Mouse (Mus musculus) bone marrow, adult 2 months (tissue): ENCODE measurements at regions not wholly inside any gene's neighbourhood (a gene's known extent, or its start where the extent isn't known, plus 50 kb on each side); places are given as distances from the start of the nearest gene placed in this dataset.

Experiments
- H3K27ac ChIP-seq: fragments of 200-500 bp; 2 replicates; pipeline ENCODE4 v1.5.1; 2012; ENCODE audit warnings: low read depth, mild to moderate bottlenecking, control low read depth, inconsistent platforms, low read length; ENCODE audit not compliant: control insufficient read depth, poor library complexity, insufficient read depth
- H3K4me1 ChIP-seq: fragments of 200-500 bp; 2 replicates; pipeline ENCODE4 v1.6.1; 2011; ENCODE audit warnings: low read length; ENCODE audit not compliant: control insufficient read depth, insufficient read depth
- H3K4me3 ChIP-seq: fragments of 200-500 bp; replicated peaks from 2 replicates; pipeline ENCODE3; 2011; ENCODE audit warnings: mild to moderate bottlenecking, low read depth, low read length, control low read depth; ENCODE audit not compliant: control insufficient read depth
- CTCF ChIP-seq: fragments of 200-500 bp; IDR thresholded peaks from 2 replicates; pipeline ENCODE4 v1.5.1; 2011; ENCODE audit warnings: low read length, control low read depth; ENCODE audit not compliant: control insufficient read depth, insufficient read depth
- POLR2A ChIP-seq: fragments of 200-500 bp; IDR thresholded peaks from 2 replicates; pipeline ENCODE4 v1.6.1; 2011; ENCODE audit warnings: low read depth, mild to moderate bottlenecking, control low read depth, low read length, borderline replicate concordance; ENCODE audit not compliant: control insufficient read depth
- WGBS: fragments of 180-500 bp; shearing (Covaris S2); methylation state at CpG from one replicate; pipeline ENCODE4 v1.1.7; 2018; 5-methylcytosine and 5-hydroxymethylcytosine counted together

DNA sequence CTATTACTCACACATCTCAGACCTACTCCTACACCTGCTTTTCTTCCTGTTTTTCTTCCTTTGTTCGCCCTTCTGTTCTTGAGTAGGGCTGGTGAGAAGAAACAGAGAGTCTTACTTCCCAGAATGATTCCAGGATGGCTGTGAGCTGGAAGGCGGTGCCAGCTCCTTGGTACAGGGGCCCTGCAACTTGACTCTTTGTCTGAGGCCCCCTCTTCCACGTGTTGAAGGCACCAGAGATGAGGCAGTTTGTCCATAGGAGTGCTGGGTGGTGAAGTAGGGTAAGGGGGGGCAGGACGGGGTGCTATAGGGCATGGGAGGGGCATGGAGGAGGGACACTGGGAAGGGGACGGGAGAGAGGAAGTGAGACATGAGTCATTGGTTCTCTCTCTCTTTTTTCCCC is 60.8 kb downstream of the Dmrta2 start:
- Histone ChIP-seq H3K4me3 (no peak overlapping the region), H3K4me1 (no peaks in the 10 kb centered on the region), H3K27ac (no peak overlapping the region)
- no peak for TF ChIP-seq POLR2A
- no peak for TF ChIP-seq CTCF
- 50% methylated on average over 5 of the region's 5 CpGs for WGBS

DNA sequence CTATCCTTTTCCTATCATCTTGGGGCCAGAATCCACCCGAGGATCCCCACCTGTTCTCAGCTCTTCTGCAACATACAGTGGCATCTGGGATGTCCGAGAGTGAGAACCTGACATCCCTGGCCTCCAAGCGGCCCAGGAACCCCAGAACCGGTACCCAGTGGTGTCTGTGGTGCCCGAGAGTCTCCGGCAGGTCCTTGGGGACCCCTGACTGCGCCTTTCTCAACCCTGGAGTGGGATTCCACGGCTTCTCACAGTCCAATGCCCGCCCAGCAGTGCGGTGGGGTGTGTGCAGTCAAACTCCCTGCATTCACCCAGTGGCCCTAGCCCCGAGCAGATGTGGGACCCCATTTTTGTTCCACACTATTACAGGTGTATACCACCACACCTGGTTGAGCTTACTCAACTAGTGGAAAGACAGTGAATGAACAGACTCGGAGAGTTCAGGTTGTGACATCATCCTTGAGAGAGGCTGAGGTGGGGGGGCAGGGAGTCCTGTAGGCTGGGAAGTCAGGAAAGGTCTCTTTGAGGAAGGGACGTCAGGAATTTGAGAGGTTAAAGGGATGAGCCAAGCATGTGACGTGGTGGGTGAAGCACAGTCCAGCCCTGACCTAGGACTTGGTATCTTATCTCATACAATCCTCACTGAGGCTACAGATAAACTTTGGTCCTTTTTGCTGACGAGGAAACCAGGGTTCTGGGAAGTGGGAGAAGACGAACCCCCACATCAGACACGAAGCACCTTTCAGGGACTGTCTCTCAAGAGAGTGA is 67.2 kb downstream of the Dmrta2 start:
- Histone ChIP-seq H3K4me1 (no peaks in the 10 kb centered on the region), H3K27ac (no peak overlapping the region), H3K4me3 (no peak overlapping the region)
- WGBS = 73% methylated on average over 17 of the region's 17 CpGs
- no peak for TF ChIP-seq CTCF
- TF ChIP-seq POLR2A = no peak

DNA sequence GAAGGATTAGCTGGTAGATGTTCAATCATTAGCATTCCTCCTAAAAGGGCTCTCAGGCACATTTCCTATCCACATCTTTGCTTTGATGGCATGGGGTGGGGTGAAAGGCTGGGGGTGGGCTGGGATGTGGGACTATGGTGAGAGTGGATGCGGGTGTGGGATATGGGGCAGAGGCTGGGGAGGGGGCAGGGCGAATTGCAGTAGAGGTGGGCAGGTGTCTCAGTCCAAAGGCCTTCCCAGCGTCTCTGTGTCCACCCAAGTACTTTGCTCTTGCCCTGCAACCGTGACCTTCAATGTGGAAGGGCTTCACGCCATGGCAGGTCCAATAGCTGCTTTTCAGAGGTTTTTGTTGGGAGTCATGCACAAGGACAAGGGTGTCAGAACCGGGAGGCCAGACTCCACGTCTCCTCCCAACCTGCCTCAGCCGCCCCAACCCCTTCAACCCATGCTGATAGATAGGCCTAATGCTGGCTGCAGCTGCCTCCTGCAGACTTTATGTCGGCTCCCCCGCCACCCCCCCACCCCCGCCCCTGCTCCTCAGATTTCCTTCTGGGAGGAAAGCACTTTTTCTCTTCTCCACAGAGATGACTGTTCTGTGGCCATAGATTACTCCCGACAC is 67.9 kb downstream of the Dmrta2 start:
- no peak for TF ChIP-seq CTCF
- H3K4me1 ChIP-seq = no peaks in the 10 kb centered on the region
- no peak overlapping the region for H3K27ac ChIP-seq
- WGBS = 81% methylated on average over 12 of the region's 12 CpGs
- no peak overlapping the region for H3K4me3 ChIP-seq

DNA sequence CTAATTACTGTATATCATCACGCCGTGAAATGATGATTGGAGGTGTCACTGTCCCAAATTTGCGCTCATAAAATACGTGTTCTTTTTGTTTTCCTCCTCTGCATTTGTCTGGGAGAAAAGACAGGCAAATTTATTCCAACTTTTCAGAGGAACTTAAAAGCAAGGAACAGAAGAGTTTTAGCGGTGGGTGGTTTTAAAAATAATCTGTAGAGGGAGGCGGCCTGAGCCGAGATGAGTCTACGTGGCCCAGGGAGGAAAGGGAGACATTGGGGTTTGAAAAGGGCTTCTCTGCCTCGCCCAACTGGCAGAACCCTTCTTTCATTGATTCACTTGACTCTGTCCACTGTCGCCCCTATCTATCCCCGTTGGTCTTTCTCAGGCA is 68.4 kb downstream of the Dmrta2 start:
- Histone ChIP-seq H3K27ac (no peak overlapping the region), H3K4me3 (no peak overlapping the region), H3K4me1 (no peaks in the 10 kb centered on the region)
- TF ChIP-seq POLR2A = no peak
- no peak for TF ChIP-seq CTCF
- 79% methylated on average over 11 of the region's 11 CpGs for WGBS

DNA sequence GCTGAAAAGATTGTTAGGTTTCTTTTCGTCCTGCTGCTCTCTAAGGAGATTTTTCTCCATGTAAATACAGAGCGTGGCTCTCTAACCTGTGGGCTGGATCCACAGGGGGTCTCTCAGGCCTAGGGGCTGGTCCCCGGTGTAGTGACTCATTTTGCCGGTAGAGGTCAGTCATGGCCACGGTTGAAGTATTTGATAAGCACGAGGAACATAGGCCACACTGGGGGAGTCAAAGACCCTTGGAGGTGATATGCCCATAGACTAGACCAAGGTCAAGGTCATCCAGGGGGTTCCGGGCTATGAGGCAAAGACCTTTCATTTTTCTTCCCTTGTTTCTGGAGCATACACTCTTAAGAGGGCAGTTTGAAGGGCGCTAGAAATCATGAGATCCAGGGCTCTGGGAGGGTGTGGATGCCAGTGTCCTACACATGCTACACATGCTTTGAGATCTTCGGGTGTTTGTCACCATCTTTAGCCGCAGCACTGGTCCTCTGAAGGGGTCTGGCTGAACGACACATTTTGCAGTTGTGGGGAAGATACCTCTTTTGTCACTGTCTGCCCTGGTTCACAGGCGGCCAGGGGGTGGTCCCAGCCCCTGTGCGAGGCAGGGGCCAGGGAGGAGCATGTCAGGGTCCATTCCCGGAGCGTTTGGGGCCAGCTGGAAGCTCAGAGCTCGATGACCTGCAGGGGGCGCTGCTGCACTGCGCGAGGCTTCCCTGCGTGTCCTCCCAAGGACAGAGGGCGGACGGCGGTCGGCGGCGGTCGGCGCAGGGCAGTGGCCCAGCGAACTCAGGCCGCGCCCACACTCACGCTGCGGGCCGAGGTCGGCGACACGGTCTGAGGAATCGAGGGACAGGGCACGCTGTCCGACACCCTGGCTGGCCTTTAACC is 72.8 kb downstream of the Dmrta2 start:
- 6% methylated on average over 40 of the region's 40 CpGs for WGBS
- H3K27ac ChIP-seq = no peak overlapping the region
- no peak overlapping the region for H3K4me3 ChIP-seq
- TF ChIP-seq CTCF (peak; percentile 56), POLR2A (no peak)
- no peaks in the 10 kb centered on the region for H3K4me1 ChIP-seq

DNA sequence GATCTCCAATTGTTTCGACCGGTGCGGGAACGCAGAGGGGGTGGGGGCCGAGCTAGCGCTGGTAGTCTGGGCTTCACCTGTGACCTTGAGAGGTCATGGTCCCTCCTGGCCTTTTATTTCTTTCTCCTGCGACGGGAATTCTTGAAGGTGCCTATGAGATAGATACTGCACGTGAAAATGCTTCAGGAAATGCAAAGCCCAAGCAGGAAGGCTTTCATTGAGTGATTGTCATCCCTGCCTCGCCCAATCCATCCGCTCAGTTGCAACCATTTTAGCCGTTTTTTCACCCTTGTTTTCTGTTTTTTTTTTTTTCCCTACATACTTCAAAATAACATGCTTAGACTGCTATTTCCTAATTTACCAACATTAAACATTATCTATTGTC is 73.4 kb downstream of the Dmrta2 start:
- Histone ChIP-seq H3K4me1 (no peaks in the 10 kb centered on the region), H3K4me3 (no peak overlapping the region), H3K27ac (no peak overlapping the region)
- WGBS = 10% methylated on average over 12 of the region's 12 CpGs
- TF ChIP-seq POLR2A (no peak), CTCF (no peak)

DNA sequence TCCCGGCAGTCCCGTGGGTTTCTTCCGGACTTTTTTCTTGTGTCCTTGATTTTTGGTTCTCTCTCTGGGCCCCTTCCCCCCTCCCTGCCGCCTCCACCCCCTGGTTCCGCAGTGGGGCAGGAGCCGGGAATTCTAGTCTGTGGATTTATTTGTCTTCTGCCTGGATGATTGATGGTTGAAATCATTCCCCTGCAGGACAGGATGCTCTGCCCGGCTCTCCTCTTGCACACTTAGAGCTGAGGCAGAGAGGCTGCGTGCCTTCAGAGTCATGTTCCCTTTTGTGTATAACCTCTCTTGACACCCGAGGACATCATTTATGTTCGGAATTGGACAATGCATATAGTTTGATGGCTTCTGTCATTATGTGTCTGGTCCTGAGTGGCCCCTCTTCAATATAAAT is 74.0 kb downstream of the Dmrta2 start:
- Histone ChIP-seq H3K27ac (no peak overlapping the region), H3K4me3 (no peak overlapping the region), H3K4me1 (no peaks in the 10 kb centered on the region)
- TF ChIP-seq CTCF (no peak), POLR2A (no peak)
- WGBS = 46% methylated on average over 10 of the region's 10 CpGs

DNA sequence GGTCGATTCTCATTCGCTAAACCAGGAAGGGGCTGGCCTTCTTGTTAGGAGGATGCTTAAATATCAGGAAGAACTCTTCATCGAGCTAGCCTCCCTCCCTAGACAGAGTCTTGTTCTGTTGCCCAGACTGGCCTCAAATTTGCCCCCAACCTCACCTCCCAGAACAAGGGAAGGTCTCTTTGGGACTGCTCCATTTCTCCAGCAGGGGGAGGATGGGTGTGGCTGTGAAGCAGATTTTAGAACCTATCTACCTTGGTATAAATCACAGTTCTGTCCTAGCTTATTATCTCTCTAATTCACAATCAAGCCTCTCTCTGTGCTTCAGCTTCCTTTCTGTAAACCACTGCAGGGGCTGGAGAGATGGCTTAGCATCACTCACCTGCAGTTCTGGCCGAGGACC is 75.1 kb downstream of the Dmrta2 start:
- Histone ChIP-seq H3K4me1 (no peaks in the 10 kb centered on the region), H3K4me3 (no peak overlapping the region), H3K27ac (no peak overlapping the region)
- no peak for TF ChIP-seq POLR2A
- no peak for TF ChIP-seq CTCF
- 74% methylated on average over 4 of the region's 4 CpGs for WGBS
